Comparison of ENCODE assay signal across 8 mouse cellular contexts in genomic region chr9:45850528-45851155, GRCm38 (mm10). TPM values are rescaled to one million over a fixed set of nuclear protein-coding genes. Genes with fewer than 3 reads are reported as not detected.
DNase-seq lines count a peak whose midpoint lies in the region; ATAC-seq lines count a peak whose summit lies in the region.

No protein-coding gene starts in this region.

- no peak overlapping the region for H3K4me3 ChIP-seq in brown adipose tissue, adult 24 weeks (ENCODE audit: insufficient read depth, low read depth, low read length)
- no peak overlapping the region for H3K4me3 ChIP-seq in heart, embryonic 15.5 days
- no peak overlapping the region for H3K4me3 ChIP-seq in limb, embryonic 15.5 days

- peak overlapping the region; percentile 11; the same call in 1 of the 2 replicates for H3K9ac ChIP-seq in heart, embryonic 15.5 days
- H3K9ac ChIP-seq in limb, embryonic 15.5 days = no peak overlapping the region

- H3K27me3 ChIP-seq in heart, embryonic 15.5 days = no peaks in the 10 kb centered on the region
- no peaks in the 10 kb centered on the region for H3K27me3 ChIP-seq in limb, embryonic 15.5 days

- no peak overlapping the region for H3K4me2 ChIP-seq in heart, embryonic 15.5 days
- no peak overlapping the region; the same call in 1 of the 2 replicates for H3K4me2 ChIP-seq in limb, embryonic 15.5 days

- no peak for ATAC-seq in heart, embryonic 15.5 days (replicated peaks; ENCODE audit: insufficient number of reproducible peaks, insufficient read depth, low FRiP score, low read depth)
- ATAC-seq in limb, embryonic 15.5 days (ENCODE audit: insufficient number of reproducible peaks, low FRiP score, low TSS enrichment, low read depth) = no peak

- WGBS in heart, embryonic 15.5 days = 59% methylated on average over 8 of the region's 8 CpGs
- WGBS in limb, embryonic 15.5 days = 63% methylated on average over 8 of the region's 8 CpGs

- peak; percentile 14 to 34 for DNase-seq in heart, adult 18-20 months
- no peak for DNase-seq in heart, adult 8-10 months (ENCODE audit: low spot score)
- no peak for DNase-seq in Muller cell, postnatal 12 days (ENCODE audit: inconsistent ontology term)
- no peak for DNase-seq in ovary, adult 18-20 months (ENCODE audit: low spot score)
- DNase-seq in gastrocnemius, postnatal 10 days = no peak

- H3K36me3 ChIP-seq in heart, embryonic 15.5 days = peaks cover 12% of the 10 kb centered on the region
- peaks cover 17% of the 10 kb centered on the region for H3K36me3 ChIP-seq in limb, embryonic 15.5 days

- H3K4me1 ChIP-seq in brown adipose tissue, adult 24 weeks (ENCODE audit: control insufficient read depth, insufficient read depth, insufficient read length, low read length) = peaks cover 20% of the 10 kb centered on the region
- H3K4me1 ChIP-seq in heart, embryonic 15.5 days (replicated peaks) = peaks cover 36% of the 10 kb centered on the region
- H3K4me1 ChIP-seq in limb, embryonic 15.5 days = peaks cover 30% of the 10 kb centered on the region

- peak overlapping the region; percentile 83 for H3K27ac ChIP-seq in brown adipose tissue, adult 24 weeks (replicated peaks; ENCODE audit: low read depth, low read length)
- peak overlapping the region; percentile 91 for H3K27ac ChIP-seq in heart, embryonic 15.5 days
- H3K27ac ChIP-seq in limb, embryonic 15.5 days = peak overlapping the region; percentile 90

- no peaks in the 10 kb centered on the region for H3K9me3 ChIP-seq in heart, embryonic 15.5 days (replicated peaks)
- no peaks in the 10 kb centered on the region for H3K9me3 ChIP-seq in limb, embryonic 15.5 days

RNA-seq across cellular contexts. Expression of gene Bace1, which starts 12.3 kb away (rescaled TPM):
- 10 to 100 TPM; 23.4 to 25.0 TPM for total RNA-seq in heart, adult 18-20 months (2021)
- 10 to 100 TPM; 21.2 to 35.3 (median 27.2) TPM for total RNA-seq in heart, adult 8-10 months (2022)
- polyA plus RNA-seq in brown adipose tissue, adult 24 weeks (2012; ENCODE audit: insufficient read depth, insufficient read length, missing spikeins) = 8.6 and 9.3 TPM in 2 replicates
- polyA plus RNA-seq in heart, embryonic 15.5 days (2015; fragmentation: Nextera tagmentation; extraction: Ambion mirVana) = 18.2 and 24.5 TPM in 2 replicates
- polyA plus RNA-seq in limb, embryonic 15.5 days (2015; fragmentation: Nextera tagmentation; extraction: Ambion mirVana) = 37.2 and 41.8 TPM in 2 replicates
- 10 to 100 TPM; 41.8 to 43.4 TPM for total RNA-seq in gastrocnemius, postnatal 10 days (2021)

RNA-seq across cellular contexts. Expression of gene Cep164, which starts 22.2 kb away (rescaled TPM):
- 1 to 10 TPM; 5.7 to 6.5 TPM for total RNA-seq in heart, adult 18-20 months (2021)
- 1 to 10 TPM; 6.8 to 8.6 (median 7.7) TPM for total RNA-seq in heart, adult 8-10 months (2022)
- polyA plus RNA-seq in brown adipose tissue, adult 24 weeks (2012; ENCODE audit: insufficient read depth, insufficient read length, missing spikeins) = 4.2 and 7.9 TPM in 2 replicates
- polyA plus RNA-seq in heart, embryonic 15.5 days (2015; fragmentation: Nextera tagmentation; extraction: Ambion mirVana) = 12.4 and 16.5 TPM in 2 replicates
- 28.8 and 30.3 TPM in 2 replicates for polyA plus RNA-seq in limb, embryonic 15.5 days (2015; fragmentation: Nextera tagmentation; extraction: Ambion mirVana)
- 1 to 10 TPM; 3.3 to 7.2 TPM for total RNA-seq in gastrocnemius, postnatal 10 days (2021)

RNA-seq across cellular contexts. Expression of gene Pcsk7, which starts 55.7 kb away (rescaled TPM):
- 10 to 100 TPM; 13.2 to 13.5 TPM for total RNA-seq in heart, adult 18-20 months (2021)
- total RNA-seq in heart, adult 8-10 months (2022) = 10 to 100 TPM; 12.9 to 15.7 (median 14.6) TPM
- polyA plus RNA-seq in brown adipose tissue, adult 24 weeks (2012; ENCODE audit: insufficient read depth, insufficient read length, missing spikeins) = 9.5 and 11.6 TPM in 2 replicates
- 17.0 and 19.6 TPM in 2 replicates for polyA plus RNA-seq in heart, embryonic 15.5 days (2015; fragmentation: Nextera tagmentation; extraction: Ambion mirVana)
- polyA plus RNA-seq in limb, embryonic 15.5 days (2015; fragmentation: Nextera tagmentation; extraction: Ambion mirVana) = 22.9 and 24.5 TPM in 2 replicates
- total RNA-seq in gastrocnemius, postnatal 10 days (2021) = 10 to 100 TPM; 13.3 to 17.3 TPM

RNA-seq across cellular contexts. Expression of gene Rnf214, which starts 56.1 kb away (rescaled TPM):
- 10 to 100 TPM; 31.7 to 35.2 TPM for total RNA-seq in heart, adult 18-20 months (2021)
- total RNA-seq in heart, adult 8-10 months (2022) = 10 to 100 TPM; 32.6 to 36.7 (median 34.0) TPM
- 20.6 and 23.0 TPM in 2 replicates for polyA plus RNA-seq in brown adipose tissue, adult 24 weeks (2012; ENCODE audit: insufficient read depth, insufficient read length, missing spikeins)
- polyA plus RNA-seq in heart, embryonic 15.5 days (2015; fragmentation: Nextera tagmentation; extraction: Ambion mirVana) = 40.3 and 43.3 TPM in 2 replicates
- polyA plus RNA-seq in limb, embryonic 15.5 days (2015; fragmentation: Nextera tagmentation; extraction: Ambion mirVana) = 44.2 and 49.4 TPM in 2 replicates
- 10 to 100 TPM; 26.8 to 31.6 TPM for total RNA-seq in gastrocnemius, postnatal 10 days (2021)

Comparison
In these comparisons a context has a peak if more than half of its experiments do, and no peak if none do; other contexts are left out.
1. DNase-seq: peak in heart, adult 18-20 months (2 of 2); none in heart, adult 8-10 months (single experiment), Muller cell, postnatal 12 days (single experiment), ovary, adult 18-20 months (single experiment) and gastrocnemius, postnatal 10 days (single experiment).
2. Peak in every context shown above with its lines, with median percentiles within 50 percentile points of each other: H3K27ac ChIP-seq.